Mouse (Mus musculus) skeletal muscle tissue, adult 2 months (tissue): Measurements from ENCODE around the gene Map3k10.
A peak's percentile ranks its signal among the peaks of the same experiment; 100 is the strongest.

Source experiments
- DNase-seq: peaks from one replicate; pipeline ENCODE4 v3.0.0-alpha.2; 2012; ENCODE audit warnings: low read depth, low spot score

The Map3k10 gene

DNA sequence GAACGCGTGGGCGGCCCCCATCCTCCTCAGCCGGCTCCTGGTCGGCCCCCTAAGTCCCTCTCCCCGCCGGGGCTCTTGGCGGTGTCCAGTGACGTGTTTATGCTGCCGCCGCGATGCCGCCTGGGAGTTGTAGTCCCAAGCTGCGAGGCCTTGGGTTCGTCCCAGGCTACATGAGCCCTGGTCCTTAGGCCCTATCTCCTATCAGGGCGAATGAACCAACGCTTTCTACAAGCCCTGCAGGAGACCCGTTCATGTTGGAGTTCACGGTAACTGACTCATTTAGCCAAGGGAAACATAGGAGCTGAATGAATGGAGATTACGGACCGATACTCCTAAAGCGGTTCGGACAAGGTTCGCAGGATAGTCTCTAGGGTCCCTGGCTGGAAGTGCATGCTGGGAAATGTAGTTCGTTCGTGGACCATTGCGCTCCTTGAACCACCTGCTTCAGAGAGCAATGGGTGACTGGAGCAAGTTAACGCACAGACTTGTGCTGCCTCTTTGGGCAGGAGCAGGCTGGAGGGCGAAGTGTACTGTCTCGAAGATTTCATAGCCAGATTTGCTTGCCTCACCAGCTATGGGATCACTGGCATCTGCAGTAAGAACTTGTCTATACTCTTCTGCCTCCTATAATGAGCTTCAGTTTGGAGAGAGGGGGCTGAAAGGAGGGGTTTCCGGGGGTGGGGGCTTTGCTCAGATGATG lies at the start of gene Map3k10:
Gene Map3k10, minus strand, starts transcription at position 77 of the 700 bp plus-strand sequence.
- peak; percentile 83 for DNase-seq

DNA sequence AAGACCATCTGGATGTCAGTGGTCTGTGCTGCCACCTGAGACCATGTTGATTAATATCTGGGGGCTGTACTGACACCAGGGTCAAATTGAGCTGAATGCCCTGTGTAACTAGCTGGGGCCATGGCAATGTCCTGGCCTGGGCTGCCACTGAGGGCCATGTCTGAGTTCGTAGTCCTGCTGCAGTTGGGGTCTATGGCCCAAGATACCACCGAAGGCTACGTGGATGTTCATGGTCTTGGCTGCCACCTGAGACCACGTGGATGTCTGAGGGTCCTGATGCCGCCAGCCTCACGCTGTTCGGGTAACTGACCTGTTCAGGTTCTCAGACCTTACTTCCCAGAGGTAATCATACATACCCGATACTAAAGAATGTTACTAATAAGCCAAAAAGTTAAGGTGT lies 47.6 kb upstream of the Map3k10 start:
- DNase-seq: no peak

GRCm38 (mm10) chr7:27710402-27710801 lies 36.0 kb upstream of the Map3k10 start:
- DNase-seq: no peak

DNA sequence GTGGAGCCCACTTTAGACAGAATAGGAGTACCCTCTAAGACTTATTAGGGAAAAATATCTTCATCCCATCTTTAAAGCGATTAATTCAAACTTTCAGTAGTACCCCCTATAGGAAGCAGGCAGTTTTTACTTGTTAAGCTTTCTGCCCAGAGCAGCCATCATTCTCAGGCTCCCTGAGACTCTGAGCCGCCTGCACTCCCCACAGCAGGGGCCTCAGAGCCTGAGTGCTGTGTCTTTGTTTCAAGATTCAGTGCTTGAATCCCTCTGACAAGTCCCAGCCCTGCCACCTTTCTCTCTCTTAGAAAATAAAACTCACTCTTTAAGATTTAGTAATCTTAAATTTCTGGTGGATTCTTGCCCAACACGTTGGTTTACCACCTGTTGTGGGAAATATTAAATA lies 22.3 kb upstream of the Map3k10 start:
- no peak for DNase-seq

GRCm38 (mm10) chr7:27691076-27691475 lies 16.7 kb upstream of the Map3k10 start:
- DNase-seq: no peak

DNA sequence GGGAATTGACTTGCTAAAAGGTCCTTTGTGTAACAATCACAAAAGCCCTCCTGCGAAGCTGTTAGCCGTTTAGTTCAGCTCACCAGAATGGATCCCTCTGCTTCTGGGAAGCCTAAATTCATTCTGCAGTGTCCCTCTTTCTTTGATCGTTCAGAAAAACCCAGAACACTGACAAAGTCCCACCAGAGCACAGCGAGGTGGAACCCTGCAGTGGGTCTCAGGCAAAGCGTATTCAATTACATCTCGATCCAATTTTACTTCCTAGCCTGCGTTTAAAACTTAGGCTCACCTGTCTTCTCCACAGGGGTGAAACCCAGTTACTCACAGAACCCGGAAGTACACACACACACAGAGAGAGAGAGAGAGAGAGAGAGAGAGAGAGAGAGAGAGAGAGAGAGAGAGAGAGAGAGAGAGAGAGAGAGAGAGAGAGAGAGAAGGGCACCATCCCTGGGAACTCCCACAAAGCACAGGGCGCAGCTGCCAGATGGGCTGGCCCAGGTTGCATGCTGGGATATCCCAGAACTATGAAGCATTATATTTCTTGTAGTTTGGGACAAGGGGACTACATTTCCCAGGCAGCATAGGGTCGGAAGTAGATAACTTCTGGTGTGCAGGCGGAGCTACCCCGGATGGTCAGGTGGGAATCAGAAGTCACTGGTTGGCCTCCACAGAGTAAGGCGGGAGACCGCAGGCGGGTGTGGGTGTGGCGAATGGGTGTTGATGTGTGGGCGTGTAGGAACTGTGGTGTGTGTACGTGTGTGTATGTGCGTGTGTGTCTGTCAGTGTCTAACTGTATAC lies 14.6 kb upstream of the Map3k10 start, which contains the start of gene Zfp607b:
Gene Zfp607b, plus strand, starts transcription at position 526 of the 798 bp plus-strand sequence.
- DNase-seq: peak; percentile 95

DNA sequence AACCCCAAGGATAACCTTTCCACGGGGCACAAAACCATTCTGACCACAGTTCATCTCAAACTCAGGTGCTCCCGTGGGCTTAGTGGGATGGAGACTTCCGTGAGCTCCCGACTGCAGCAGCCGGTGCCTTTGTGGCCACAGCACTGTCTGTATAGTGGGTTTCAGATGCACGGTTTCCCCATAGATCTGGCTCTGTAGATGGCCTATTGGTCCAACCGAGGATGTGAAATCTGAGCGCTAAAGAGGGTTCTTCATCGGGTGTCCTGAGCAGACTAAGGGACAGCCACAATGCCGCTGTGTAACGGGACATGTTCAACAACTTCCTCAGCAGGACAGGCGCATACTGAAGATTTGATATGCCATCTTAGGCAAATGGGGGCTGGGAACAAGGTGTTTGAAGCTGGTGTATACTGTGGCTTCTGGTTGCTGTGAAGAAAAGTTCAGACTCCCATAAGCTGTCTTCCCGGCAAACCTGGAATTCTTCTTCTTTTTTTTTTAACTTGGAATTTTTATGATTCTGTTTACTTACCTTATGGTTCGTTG lies 13.9 kb upstream of the Map3k10 start:
- no peak for DNase-seq

DNA sequence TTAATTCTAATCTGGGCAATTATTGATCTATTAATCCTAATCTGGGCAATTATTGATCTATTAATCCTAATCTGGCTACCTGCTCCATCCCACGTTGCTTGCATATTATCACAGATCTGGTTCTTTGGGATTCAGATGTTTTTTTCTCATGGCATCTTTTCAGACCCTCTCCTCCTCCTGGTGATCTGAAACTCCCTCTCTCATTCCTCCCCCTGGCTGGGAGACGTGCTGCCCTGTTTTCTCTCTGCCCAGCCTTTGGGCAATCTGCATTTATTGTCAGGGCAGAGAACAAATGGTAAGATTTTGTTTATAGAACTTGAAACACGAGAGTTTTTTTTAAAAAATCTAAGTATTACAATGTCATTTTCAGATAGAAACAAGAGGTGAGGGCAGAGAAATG lies 13.4 kb upstream of the Map3k10 start:
- DNase-seq: no peak

- no peak for DNase-seq
Observed at GRCm38 (mm10) chr7:27687043-27687442, 12.6 kb upstream of the Map3k10 start.

DNA sequence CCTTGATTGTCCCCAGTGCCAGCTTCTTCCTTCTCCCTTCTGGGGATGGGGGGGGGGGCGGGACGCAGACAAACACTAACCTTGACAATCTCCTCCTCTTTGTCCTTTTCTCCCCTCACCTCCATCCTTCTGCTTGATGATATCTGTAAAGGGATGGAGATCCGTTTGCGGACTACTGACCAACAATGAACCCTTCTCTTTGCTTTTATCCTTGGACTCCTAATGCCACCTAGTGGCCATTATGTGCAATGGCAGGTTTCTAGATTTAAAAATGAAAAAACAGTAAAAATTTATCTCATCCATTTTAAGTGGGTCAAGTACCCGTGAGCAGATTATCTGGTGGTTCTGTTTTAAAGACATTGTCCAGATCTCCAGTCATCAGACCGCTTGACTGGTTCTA lies 11.3 kb upstream of the Map3k10 start:
- peak; percentile 33 for DNase-seq

DNA sequence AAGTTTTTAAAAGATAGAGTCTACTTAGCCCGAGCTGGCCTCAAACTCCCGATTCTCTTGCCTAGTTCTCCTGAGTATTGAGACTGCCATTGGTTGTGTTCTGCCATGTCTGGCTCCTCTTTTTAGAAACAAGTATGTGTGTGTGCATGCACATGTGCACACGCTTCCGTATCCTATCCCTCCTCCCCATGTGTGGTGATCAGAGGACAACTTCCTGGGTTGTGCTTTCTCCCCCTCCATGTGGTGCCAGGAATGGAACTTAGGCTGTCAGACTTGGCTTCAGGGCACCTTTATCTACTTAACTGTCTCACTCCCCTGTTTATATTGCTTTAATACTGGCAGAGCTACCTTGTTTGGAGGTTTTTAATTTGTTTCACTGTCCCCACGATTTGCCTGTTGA lies 10.8 kb upstream of the Map3k10 start:
- no peak for DNase-seq

- no peak for DNase-seq
Observed at GRCm38 (mm10) chr7:27683218-27683617, 8.8 kb upstream of the Map3k10 start.

GRCm38 (mm10) chr7:27675222-27675612 lies 819 bp upstream of the Map3k10 start:
- no peak for DNase-seq

GRCm38 (mm10) chr7:27674195-27674521 lies 240 bp downstream of the Map3k10 start:
- DNase-seq: no peak

GRCm38 (mm10) chr7:27673575-27674131 lies 745 bp downstream of the Map3k10 start:
- no peak for DNase-seq

GRCm38 (mm10) chr7:27673064-27673574 lies 1.3 kb downstream of the Map3k10 start:
- DNase-seq: no peak

- no peak for DNase-seq
Observed at GRCm38 (mm10) chr7:27662038-27662437, 12.4 kb downstream of the Map3k10 start.

DNA sequence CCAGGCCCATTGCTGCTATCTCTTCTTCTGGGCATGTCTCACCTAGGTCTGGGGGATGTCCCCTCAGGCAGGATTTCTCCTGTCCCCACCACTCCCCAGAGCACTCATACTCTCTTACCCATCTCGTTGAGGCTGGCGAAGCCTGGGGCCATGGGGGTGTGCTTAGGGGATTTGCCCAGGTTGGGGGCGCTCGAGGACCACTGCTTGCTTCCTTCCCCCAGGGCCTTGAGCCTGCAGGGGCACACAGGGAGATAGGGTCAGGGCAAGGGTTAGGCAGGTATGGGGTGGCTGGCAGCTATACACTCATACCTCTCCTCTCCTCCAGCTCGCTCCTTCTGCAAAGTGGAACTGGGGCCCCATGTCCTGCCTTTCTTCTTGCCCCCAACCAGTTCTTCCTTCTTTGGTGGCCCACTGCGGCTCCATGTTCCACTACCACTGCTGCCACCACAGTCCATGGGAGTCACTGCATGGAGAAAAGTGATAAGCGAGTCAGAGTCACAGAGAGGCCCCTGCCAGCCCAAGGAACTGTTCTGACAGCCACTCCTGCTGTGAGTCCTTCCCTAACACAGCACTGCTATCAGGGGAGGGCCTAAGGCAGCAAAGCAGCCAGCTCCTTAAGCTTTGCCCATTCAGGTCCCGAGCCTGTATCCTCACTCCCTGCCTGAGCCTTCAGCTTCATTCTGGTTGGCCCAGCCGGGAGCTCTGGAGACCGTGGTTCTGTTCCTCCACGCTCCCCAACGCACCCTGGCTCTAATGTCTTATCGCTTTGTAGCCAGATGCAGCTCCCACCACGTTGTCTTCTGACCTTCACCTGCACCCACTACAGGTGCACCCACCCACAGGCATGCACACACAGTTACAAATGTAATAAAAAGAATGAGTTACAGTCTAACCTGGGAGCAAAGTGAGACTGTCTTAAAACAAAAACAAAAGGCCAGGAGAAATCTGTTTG lies 15.4 kb downstream of the Map3k10 start:
- DNase-seq: no peak

- DNase-seq: no peak
Observed at GRCm38 (mm10) chr7:27657824-27658395, 16.5 kb downstream of the Map3k10 start.

DNA sequence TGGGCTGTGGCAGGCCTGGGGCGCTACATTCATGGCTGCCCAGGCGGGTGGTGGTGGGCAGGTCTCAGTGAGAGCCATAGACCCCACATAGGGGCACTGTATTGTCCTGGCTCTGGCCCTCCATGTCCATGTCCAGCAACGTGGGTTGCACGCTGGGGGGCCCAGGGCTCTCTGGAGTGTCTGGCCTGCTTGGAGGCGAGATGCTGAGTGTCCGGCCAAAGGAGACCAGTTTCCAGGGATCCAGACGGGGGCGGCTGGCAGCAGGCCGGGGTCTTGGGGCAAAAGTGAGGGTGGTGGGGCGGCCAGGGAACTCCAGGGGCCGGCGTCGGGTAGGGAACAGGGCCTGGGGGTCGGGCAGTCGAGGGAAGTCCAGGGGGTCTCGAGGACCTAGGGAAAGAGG lies 17.8 kb downstream of the Map3k10 start:
- DNase-seq: no peak

DNA sequence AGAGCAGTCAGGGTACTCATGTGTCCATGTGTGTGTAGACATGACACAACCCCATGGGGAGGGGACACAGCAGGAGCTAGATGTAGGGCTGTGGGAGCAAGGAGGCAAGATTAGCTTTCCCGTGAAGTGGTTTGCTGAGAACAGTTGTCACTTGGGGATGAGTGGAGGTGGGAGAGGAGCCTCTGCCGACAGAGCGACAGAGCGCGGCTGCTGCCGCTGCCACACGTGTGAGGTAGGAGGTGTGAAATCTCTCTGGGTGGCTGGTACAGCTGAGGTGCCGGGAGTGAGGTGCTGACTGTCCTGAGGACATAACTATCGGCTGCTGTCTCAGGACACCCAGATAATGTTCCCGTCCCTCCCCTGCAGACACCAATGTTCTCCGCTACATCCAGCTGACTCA lies 18.9 kb downstream of the Map3k10 start:
- no peak for DNase-seq
